Mouse (Mus musculus): Measurements from ENCODE around the gene Limch1.

The Limch1 gene

GRCm38 (mm10) chr5:66745996-66746681 is 512 bp downstream of the Limch1 start:
- ATAC-seq (ENCODE audit: insufficient number of reproducible peaks, low FRiP score, low TSS enrichment), result peak; percentile 66

GRCm38 (mm10) chr5:66746761-66747160 is 1.1 kb downstream of the Limch1 start:
- ATAC-seq (ENCODE audit: insufficient number of reproducible peaks, low FRiP score, low TSS enrichment), result no peak; the same call in 1 of the 2 replicates

GRCm38 (mm10) chr5:66747761-66748430 is 2.3 kb downstream of the Limch1 start:
- no peak for ATAC-seq (ENCODE audit: insufficient number of reproducible peaks, low FRiP score, low TSS enrichment)

- no peak for ATAC-seq (ENCODE audit: insufficient number of reproducible peaks, low FRiP score, low TSS enrichment)
Observed at GRCm38 (mm10) chr5:66748448-66749115, 3.0 kb downstream of the Limch1 start.

GRCm38 (mm10) chr5:66750641-66751040 is 5.0 kb downstream of the Limch1 start:
- ATAC-seq (ENCODE audit: insufficient number of reproducible peaks, low FRiP score, low TSS enrichment), result no peak

- no peak for ATAC-seq (ENCODE audit: insufficient number of reproducible peaks, low FRiP score, low TSS enrichment)
Observed at GRCm38 (mm10) chr5:66751332-66751980, 5.8 kb downstream of the Limch1 start.

GRCm38 (mm10) chr5:66753620-66754019 is 8.0 kb downstream of the Limch1 start:
- no peak for ATAC-seq (ENCODE audit: insufficient number of reproducible peaks, low FRiP score, low TSS enrichment)

GRCm38 (mm10) chr5:66756821-66757705 is 11.4 kb downstream of the Limch1 start:
- no peak for ATAC-seq (ENCODE audit: insufficient number of reproducible peaks, low FRiP score, low TSS enrichment)

- no peak for ATAC-seq (ENCODE audit: insufficient number of reproducible peaks, low FRiP score, low TSS enrichment)
Observed at GRCm38 (mm10) chr5:66757706-66758237, 12.1 kb downstream of the Limch1 start.

GRCm38 (mm10) chr5:66759354-66759753 is 13.7 kb downstream of the Limch1 start:
- no peak for ATAC-seq (ENCODE audit: insufficient number of reproducible peaks, low FRiP score, low TSS enrichment)

- ATAC-seq (ENCODE audit: insufficient number of reproducible peaks, low FRiP score, low TSS enrichment), result peak; percentile 56; the same call in 1 of the 2 replicates
Observed at GRCm38 (mm10) chr5:66760747-66761146, 15.1 kb downstream of the Limch1 start.

- no peak for ATAC-seq (ENCODE audit: insufficient number of reproducible peaks, low FRiP score, low TSS enrichment)
Observed at GRCm38 (mm10) chr5:66762006-66762405, 16.4 kb downstream of the Limch1 start.

- no peak for ATAC-seq (ENCODE audit: insufficient number of reproducible peaks, low FRiP score, low TSS enrichment)
Observed at GRCm38 (mm10) chr5:66764129-66764528, 18.5 kb downstream of the Limch1 start.

- no peak for ATAC-seq (ENCODE audit: insufficient number of reproducible peaks, low FRiP score, low TSS enrichment)
Observed at GRCm38 (mm10) chr5:66765911-66766310, 20.3 kb downstream of the Limch1 start.

GRCm38 (mm10) chr5:66768034-66768433 is 22.4 kb downstream of the Limch1 start:
- ATAC-seq (ENCODE audit: insufficient number of reproducible peaks, low FRiP score, low TSS enrichment), result no peak

GRCm38 (mm10) chr5:66769070-66769469 is 23.4 kb downstream of the Limch1 start:
- ATAC-seq (ENCODE audit: insufficient number of reproducible peaks, low FRiP score, low TSS enrichment), result no peak

- ATAC-seq (ENCODE audit: insufficient number of reproducible peaks, low FRiP score, low TSS enrichment), result no peak
Observed at GRCm38 (mm10) chr5:66769558-66769957, 23.9 kb downstream of the Limch1 start.

GRCm38 (mm10) chr5:66777999-66778710 is 32.5 kb downstream of the Limch1 start:
- ATAC-seq (ENCODE audit: insufficient number of reproducible peaks, low FRiP score, low TSS enrichment), result no peak

GRCm38 (mm10) chr5:66780371-66780770 is 34.7 kb downstream of the Limch1 start:
- ATAC-seq (ENCODE audit: insufficient number of reproducible peaks, low FRiP score, low TSS enrichment), result no peak
